Mouse (Mus musculus): ENCODE measurements around the gene 1700019D03Rik. TPM values are rescaled to one million over a fixed set of nuclear protein-coding genes. Genes with fewer than 3 reads are reported as not detected.

1700019D03Rik gene
- total and polyA plus RNA-seq, 3 experiments: not detected

GRCm38 (mm10) chr1:53015606-53016005 is 4.4 kb downstream of the 1700019D03Rik start:
- DNase-seq (ENCODE audit: low read depth, low spot score): no peak
- Histone ChIP-seq H3K9me3 (replicated peaks; ENCODE audit: insufficient read depth, low read length) (no peaks in the 10 kb centered on the region), H3K27me3 (ENCODE audit: control insufficient read depth in 1 of 2, insufficient read depth in 2 of 2, low read length in 2 of 2) (peaks cover 0 to 3% of the 10 kb centered on the region in 2 experiments; a peak in 3 of 4 replicates), H3K4me1 (ENCODE audit: control insufficient read depth in 1 of 2, insufficient read depth in 2 of 2, low read length in 2 of 2) (no peaks in the 10 kb centered on the region), H3K27ac (ENCODE audit: control insufficient read depth, low read depth, low read length) (no peak overlapping the region), H3K79me2 (ENCODE audit: control insufficient read depth, insufficient read depth, low read length, poor library complexity) (no peaks in the 10 kb centered on the region), H3K36me3 (ENCODE audit: control insufficient read depth in 1 of 2, insufficient read depth in 2 of 2, low read length in 2 of 2) (peaks cover 0 to 2% of the 10 kb centered on the region in 2 experiments; a peak in 1 of 4 replicates), H3K4me3 (ENCODE audit: control insufficient read depth in 1 of 2, insufficient read depth in 1 of 2, low read depth in 2 of 2, low read length in 2 of 2) (no peak overlapping the region), H3K9ac (ENCODE audit: control insufficient read depth, low read depth, low read length, poor library complexity, severe bottlenecking) (no peak overlapping the region)
- TF ChIP-seq GATA1 (IDR thresholded peaks at IDR 0.05; ENCODE audit: low read depth, low read length): no peak
- TF ChIP-seq HCFC1 (IDR thresholded peaks at IDR 0.05; ENCODE audit: low read depth, low read length): no peak
- no peak for TF ChIP-seq ZC3H11A (IDR thresholded peaks at IDR 0.05; ENCODE audit: low read depth, low read length)
- no peak for TF ChIP-seq MYC (IDR thresholded peaks at IDR 0.05; ENCODE audit: low read depth, low read length)
- TF ChIP-seq GABPA (IDR thresholded peaks at IDR 0.05; ENCODE audit: low read depth, low read length): no peak
- TF ChIP-seq SMC3 (IDR thresholded peaks at IDR 0.05; ENCODE audit: low read depth, low read length): no peak

GRCm38 (mm10) chr1:53014716-53015115 is 5.3 kb downstream of the 1700019D03Rik start:
- Histone ChIP-seq H3K9me3 (replicated peaks; ENCODE audit: insufficient read depth, low read length) (no peaks in the 10 kb centered on the region), H3K4me1 (ENCODE audit: control insufficient read depth in 1 of 2, insufficient read depth in 2 of 2, low read length in 2 of 2) (no peaks in the 10 kb centered on the region), H3K27ac (ENCODE audit: control insufficient read depth, low read depth, low read length) (no peak overlapping the region), H3K27me3 (ENCODE audit: control insufficient read depth in 1 of 2, insufficient read depth in 2 of 2, low read length in 2 of 2) (no peaks in the 10 kb centered on the region; a peak in 2 of 4 replicates), H3K79me2 (ENCODE audit: control insufficient read depth, insufficient read depth, low read length, poor library complexity) (no peaks in the 10 kb centered on the region), H3K4me3 (ENCODE audit: control insufficient read depth in 1 of 2, insufficient read depth in 1 of 2, low read depth in 2 of 2, low read length in 2 of 2) (no peak overlapping the region), H3K36me3 (ENCODE audit: control insufficient read depth in 1 of 2, insufficient read depth in 2 of 2, low read length in 2 of 2) (peaks cover 0 to 2% of the 10 kb centered on the region in 2 experiments; a peak in 1 of 4 replicates), H3K9ac (ENCODE audit: control insufficient read depth, low read depth, low read length, poor library complexity, severe bottlenecking) (no peak overlapping the region)
- no peak for TF ChIP-seq RCOR1 (IDR thresholded peaks at IDR 0.05; ENCODE audit: low read depth, low read length)
- no peak for TF ChIP-seq CHD1 (IDR thresholded peaks at IDR 0.05; ENCODE audit: low read depth, low read length)
- TF ChIP-seq USF1 (IDR thresholded peaks at IDR 0.05; ENCODE audit: low read depth, low read length): no peak
- no peak for TF ChIP-seq MYC (IDR thresholded peaks at IDR 0.05; ENCODE audit: low read depth, low read length)
- TF ChIP-seq GATA1 (IDR thresholded peaks at IDR 0.05; ENCODE audit: low read depth, low read length): no peak
- DNase-seq (ENCODE audit: low read depth, low spot score): no peak

GRCm38 (mm10) chr1:52986692-52987091 is 33.3 kb downstream of the 1700019D03Rik start:
- Histone ChIP-seq H3K27me3 (ENCODE audit: control insufficient read depth in 1 of 2, insufficient read depth in 2 of 2, low read length in 2 of 2) (no peaks in the 10 kb centered on the region; a peak in 1 of 4 replicates), H3K79me2 (ENCODE audit: control insufficient read depth, insufficient read depth, low read length, poor library complexity) (no peaks in the 10 kb centered on the region), H3K9ac (ENCODE audit: control insufficient read depth, low read depth, low read length, poor library complexity, severe bottlenecking) (no peak overlapping the region), H3K4me3 (ENCODE audit: control insufficient read depth in 1 of 2, insufficient read depth in 1 of 2, low read depth in 2 of 2, low read length in 2 of 2) (no peak overlapping the region), H3K36me3 (ENCODE audit: control insufficient read depth in 1 of 2, insufficient read depth in 2 of 2, low read length in 2 of 2) (no peaks in the 10 kb centered on the region), H3K27ac (ENCODE audit: control insufficient read depth, low read depth, low read length) (no peak overlapping the region), H3K4me1 (ENCODE audit: control insufficient read depth in 1 of 2, insufficient read depth in 2 of 2, low read length in 2 of 2) (no peaks in the 10 kb centered on the region), H3K9me3 (replicated peaks; ENCODE audit: insufficient read depth, low read length) (no peaks in the 10 kb centered on the region)
- TF ChIP-seq MAZ (IDR thresholded peaks at IDR 0.05; ENCODE audit: low read depth, low read length) (no peak), TBP (IDR thresholded peaks at IDR 0.05; ENCODE audit: low read depth, low read length) (no peak), HCFC1 (IDR thresholded peaks at IDR 0.05; ENCODE audit: low read depth, low read length) (no peak), CHD1 (IDR thresholded peaks at IDR 0.05; ENCODE audit: low read depth, low read length) (no peak), NRF1 (IDR thresholded peaks at IDR 0.05; ENCODE audit: insufficient read depth, low read depth, low read length, poor library complexity, severe bottlenecking) (no peak), MAFK (IDR thresholded peaks at IDR 0.05; ENCODE audit: borderline replicate concordance, low read depth, low read length) (no peak), ZMIZ1 (IDR thresholded peaks at IDR 0.05; ENCODE audit: low read depth, low read length) (no peak), MYC (IDR thresholded peaks at IDR 0.05; ENCODE audit: low read depth, low read length) (no peak), KAT2A (conservative IDR thresholded peaks at IDR 0.05; ENCODE audit: low read depth, low read length) (no peak), MEF2A (IDR thresholded peaks at IDR 0.05; ENCODE audit: extremely low read depth, insufficient replicate concordance, low read depth, low read length, poor library complexity, severe bottlenecking) (no peak), GABPA (IDR thresholded peaks at IDR 0.05; ENCODE audit: low read depth, low read length) (no peak), MXI1 (IDR thresholded peaks at IDR 0.05; ENCODE audit: low read depth, low read length) (no peak), CTCF (IDR thresholded peaks at IDR 0.05 in 2 of 3, conservative IDR thresholded peaks at IDR 0.05 in 1 of 3; ENCODE audit: control insufficient read depth in 1 of 3, insufficient read depth in 1 of 3, low read depth in 2 of 3, low read length in 3 of 3, poor library complexity in 1 of 3, severe bottlenecking in 1 of 3) (no peak), JUND (IDR thresholded peaks at IDR 0.05; ENCODE audit: low read depth, low read length) (no peak), ZC3H11A (IDR thresholded peaks at IDR 0.05; ENCODE audit: low read depth, low read length) (no peak), NELFE (IDR thresholded peaks at IDR 0.05; ENCODE audit: low read depth, low read length) (no peak), CHD2 (IDR thresholded peaks at IDR 0.05; ENCODE audit: low read length) (no peak), GATA1 (IDR thresholded peaks at IDR 0.05; ENCODE audit: low read depth, low read length) (no peak)
- no peak for DNase-seq (ENCODE audit: low read depth, low spot score)
